Mouse (Mus musculus) liver, embryonic 11.5 days (tissue): Measurements from ENCODE around the gene Tmem102. TPM values are rescaled to one million over a fixed set of nuclear protein-coding genes. Genes with fewer than 3 reads are reported as not detected.

Experiments
- ATAC-seq: fragments of 200-750 bp; cut with Nextera tagmentation; replicated peaks from 2 replicates; pipeline ENCODE4 v1.8.0; 2017; ENCODE audit warnings: moderate number of reproducible peaks, mild to moderate bottlenecking, moderate TSS enrichment, moderate library complexity; ENCODE audit not compliant: low FRiP score
- DNase-seq: peaks from one replicate; pipeline ENCODE4 v3.0.0-alpha.2; 2017; ENCODE audit warnings: low spot score
- H3K27ac ChIP-seq: fragments of 300-500 bp; sonication (generic); 2 replicates; pipeline ENCODE4 v1.5.1; 2014; ENCODE audit warnings: mild to moderate bottlenecking, low read depth, low read length, control low read depth
- H3K27me3 ChIP-seq: fragments of 300-500 bp; sonication (generic); replicated peaks from 2 replicates; pipeline ENCODE4 v1.6.1; 2014; ENCODE audit warnings: low read length, mixed read lengths; ENCODE audit not compliant: control insufficient read depth, insufficient read depth
- H3K36me3 ChIP-seq: fragments of 300-500 bp; sonication (generic); 2 replicates; pipeline ENCODE4 v1.6.1; 2014; ENCODE audit warnings: mild to moderate bottlenecking, low read length, moderate library complexity, mixed read lengths; ENCODE audit not compliant: control insufficient read depth, insufficient read depth
- H3K4me1 ChIP-seq: fragments of 300-500 bp; sonication (generic); replicated peaks from 2 replicates; pipeline ENCODE4 v1.6.1; 2014; ENCODE audit warnings: low read length, mixed read lengths; ENCODE audit not compliant: control insufficient read depth, insufficient read depth
- H3K4me2 ChIP-seq: fragments of 300-500 bp; sonication (generic); 2 replicates; pipeline ENCODE4 v1.6.1; 2014; ENCODE audit warnings: mild to moderate bottlenecking, control low read depth, moderate library complexity
- H3K4me3 ChIP-seq: fragments of 300-500 bp; sonication (generic); 2 replicates; pipeline ENCODE4 v1.5.1; 2014; ENCODE audit warnings: low read depth, low read length, control low read depth
- H3K9ac ChIP-seq: fragments of 300-500 bp; sonication (generic); 2 replicates; pipeline ENCODE4 v1.6.1; 2014; ENCODE audit warnings: low read depth, low read length, control low read depth
- H3K9me3 ChIP-seq: fragments of 300-500 bp; sonication (generic); 2 replicates; pipeline ENCODE4 v1.6.1; 2016; ENCODE audit warnings: low read length, inconsistent platforms, mixed read lengths; ENCODE audit not compliant: control insufficient read depth
- WGBS: fragments of 180-500 bp; shearing (Covaris S2); extraction: QIAGEN DNeasy Blood & Tissue Kit; methylation state at CpG from one replicate; pipeline ENCODE4 v1.1.7; 2014; 5-methylcytosine and 5-hydroxymethylcytosine counted together
- polyA plus RNA-seq: library from polyadenylated mRNA; unstranded; fragments of >200 nt; fragmentation: Nextera tagmentation; extraction: Ambion mirVana; gene quantifications from 2 replicates; pipeline ENCODE4 v1.2.1, GENCODE M21; 2014

Tmem102 gene
- polyA plus RNA-seq, 1 experiment from 2014 or later: 1.2 TPM

DNA sequence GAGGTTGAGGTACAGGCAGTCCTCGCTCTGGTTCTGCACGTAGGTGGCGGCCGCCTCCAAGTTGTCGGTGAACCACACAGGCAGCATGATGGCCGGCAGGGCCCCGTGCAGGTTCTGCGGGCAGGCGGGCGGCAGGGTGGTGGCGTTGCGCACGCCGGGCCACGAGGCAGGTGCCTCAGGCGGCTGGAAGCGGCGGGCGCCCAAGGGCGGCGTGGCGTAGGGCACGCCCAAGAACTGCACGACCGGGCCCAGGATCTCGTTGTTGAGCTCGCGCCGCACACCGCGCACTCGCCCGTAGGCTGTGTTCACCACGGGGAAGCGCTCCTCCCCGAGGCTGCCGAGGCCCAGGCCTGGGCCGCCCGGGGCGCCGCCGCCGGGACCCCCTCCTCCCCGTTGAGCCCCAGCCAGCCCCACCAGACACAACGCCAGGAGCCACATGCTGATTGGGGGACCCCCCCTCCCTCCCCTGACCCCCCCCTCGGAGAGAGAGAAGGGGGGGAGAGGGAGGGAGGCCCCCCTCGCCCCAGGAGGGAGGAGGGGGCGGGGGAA is 28.7 kb upstream of the Tmem102 start:
- WGBS: 4% methylated on average over 43 of the region's 48 CpGs
- ATAC-seq (peak; percentile 13; the same call in 1 of the 2 replicates), DNase-seq (peak; percentile 62)
- no peaks in the 10 kb centered on the region for H3K9me3 ChIP-seq
- H3K4me1 ChIP-seq: peaks cover 35% of the 10 kb centered on the region
- H3K4me3 ChIP-seq: peak overlapping the region; percentile 53
- peak overlapping the region; percentile 74 for H3K9ac ChIP-seq
- no peak overlapping the region for H3K27ac ChIP-seq
- H3K36me3 ChIP-seq: no peaks in the 10 kb centered on the region; the same call in 1 of the 2 replicates
- peaks cover 40% of the 10 kb centered on the region for H3K27me3 ChIP-seq
- peak overlapping the region; percentile 81 for H3K4me2 ChIP-seq

DNA sequence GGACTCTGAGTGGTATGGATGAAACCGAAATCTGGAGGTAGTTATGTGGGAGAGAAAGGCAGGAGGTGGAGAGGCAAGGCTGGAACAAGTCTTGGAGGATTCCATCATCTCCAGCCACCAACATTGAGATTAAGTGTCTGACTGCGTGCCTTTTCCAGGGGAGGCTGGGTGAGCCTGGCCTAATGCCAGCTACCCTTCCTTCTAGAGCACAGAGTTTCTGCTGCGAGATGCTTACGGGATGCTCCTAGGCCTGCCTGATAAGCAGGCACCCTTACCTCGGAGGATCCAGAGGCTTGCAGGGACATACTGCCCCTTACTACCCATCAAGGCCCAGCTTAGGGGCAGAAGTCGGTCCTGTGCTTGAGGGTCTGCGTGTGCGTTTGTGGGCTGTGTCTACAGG is 28.1 kb upstream of the Tmem102 start:
- ATAC-seq (no peak), DNase-seq (no peak)
- Histone ChIP-seq H3K4me3 (peak overlapping the region; percentile 53), H3K4me2 (peak overlapping the region; percentile 81), H3K27me3 (peaks cover 40% of the 10 kb centered on the region), H3K4me1 (peaks cover 34% of the 10 kb centered on the region), H3K36me3 (no peaks in the 10 kb centered on the region; the same call in 1 of the 2 replicates), H3K9me3 (no peaks in the 10 kb centered on the region), H3K9ac (peak overlapping the region; percentile 74), H3K27ac (no peak overlapping the region)
- 49% methylated on average over 8 of the region's 8 CpGs for WGBS

DNA sequence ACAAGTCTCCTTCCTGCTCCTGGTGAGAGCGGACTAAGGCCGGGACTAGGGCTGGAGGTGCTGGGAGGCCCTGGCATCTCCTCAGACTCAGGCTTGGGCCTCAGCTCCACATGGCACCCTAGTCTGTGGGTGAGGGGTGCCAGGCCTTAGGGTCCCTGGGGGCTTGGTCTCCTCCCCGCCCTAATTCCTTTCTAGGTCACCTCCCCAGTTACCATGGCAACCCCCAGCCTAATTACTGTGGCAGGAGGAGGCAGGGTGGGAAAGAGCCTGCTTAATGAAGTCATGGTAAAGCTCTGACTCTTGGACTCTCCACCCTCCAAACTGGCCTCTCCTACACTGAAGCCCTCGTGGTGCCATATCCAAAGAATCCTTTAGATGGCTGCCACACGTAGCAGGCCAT is 23.4 kb upstream of the Tmem102 start:
- Histone ChIP-seq H3K4me2 (no peak overlapping the region), H3K9me3 (no peaks in the 10 kb centered on the region), H3K27ac (no peak overlapping the region), H3K4me3 (no peak overlapping the region), H3K36me3 (peaks cover 14% of the 10 kb centered on the region), H3K27me3 (peaks cover 8% of the 10 kb centered on the region), H3K9ac (no peak overlapping the region), H3K4me1 (peaks cover 4% of the 10 kb centered on the region)
- ATAC-seq: no peak
- whole genome bisulfite sequencing: 77% methylated on average over 5 of the region's 5 CpGs
- no peak for DNase-seq

DNA sequence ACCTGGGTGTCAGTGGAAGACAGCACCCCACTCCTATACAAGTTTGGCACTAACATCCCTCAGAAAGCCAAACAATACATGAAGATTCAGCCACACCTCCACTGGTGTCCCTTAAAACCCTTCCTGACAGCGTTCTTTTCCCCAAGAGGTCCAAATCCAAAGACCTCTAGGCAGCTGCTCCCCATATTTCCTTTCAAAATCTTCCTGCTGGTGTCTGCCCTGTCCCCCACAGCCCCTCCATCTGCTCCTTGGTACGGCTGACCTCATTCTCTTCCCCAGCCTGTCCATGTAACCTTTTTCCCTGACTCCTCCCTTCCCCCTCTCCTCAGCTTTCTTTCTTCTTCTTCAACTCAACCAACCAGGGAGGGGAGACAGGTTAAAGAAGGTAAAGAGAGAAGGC is 18.0 kb upstream of the Tmem102 start:
- no peak for DNase-seq
- no peak overlapping the region for H3K4me2 ChIP-seq
- H3K27ac ChIP-seq: no peak overlapping the region
- no peaks in the 10 kb centered on the region; the same call in 1 of the 2 replicates for H3K27me3 ChIP-seq
- H3K9me3 ChIP-seq: no peaks in the 10 kb centered on the region
- H3K36me3 ChIP-seq: peaks cover 14% of the 10 kb centered on the region
- no peak for ATAC-seq
- WGBS: 67% methylated on average over 2 of the region's 2 CpGs
- H3K9ac ChIP-seq: no peak overlapping the region
- H3K4me1 ChIP-seq: no peaks in the 10 kb centered on the region
- H3K4me3 ChIP-seq: no peak overlapping the region

DNA sequence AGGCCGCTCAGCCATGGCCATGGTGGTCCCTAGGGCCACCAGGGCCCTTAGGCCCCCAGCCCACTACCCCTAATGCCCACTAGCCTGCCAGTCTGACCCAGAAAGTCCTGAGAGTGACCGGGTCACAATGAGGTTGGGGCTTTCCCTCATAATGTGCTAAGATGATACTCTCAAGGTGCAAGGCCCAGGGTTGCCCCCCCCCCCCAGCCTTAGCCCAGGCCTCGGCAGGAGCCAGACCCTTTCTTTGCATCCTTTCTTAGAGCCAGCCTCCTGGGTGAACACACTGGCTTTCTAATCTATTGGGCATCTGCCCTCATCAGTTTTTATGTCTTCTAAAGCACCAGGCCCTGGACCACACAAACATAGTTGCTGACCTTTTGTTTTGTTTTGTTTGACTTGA is 16.7 kb upstream of the Tmem102 start, which contains the start of gene Spem1:
Gene Spem1 (minus strand): TSS at position 101 of the 400 bp plus-strand sequence.
- 79% methylated on average over 3 of the region's 3 CpGs for WGBS
- ATAC-seq (no peak), DNase-seq (no peak)
- Histone ChIP-seq H3K36me3 (peaks cover 6% of the 10 kb centered on the region; the same call in 1 of the 2 replicates), H3K27ac (no peak within 1 kb of the TSS), H3K4me3 (no peak within 1 kb of the TSS), H3K27me3 (no peaks in the 10 kb centered on the region; the same call in none of the 2 replicates), H3K9ac (no peak within 1 kb of the TSS), H3K4me1 (no peaks in the 10 kb centered on the region), H3K4me2 (no peak within 1 kb of the TSS), H3K9me3 (no peaks in the 10 kb centered on the region)

DNA sequence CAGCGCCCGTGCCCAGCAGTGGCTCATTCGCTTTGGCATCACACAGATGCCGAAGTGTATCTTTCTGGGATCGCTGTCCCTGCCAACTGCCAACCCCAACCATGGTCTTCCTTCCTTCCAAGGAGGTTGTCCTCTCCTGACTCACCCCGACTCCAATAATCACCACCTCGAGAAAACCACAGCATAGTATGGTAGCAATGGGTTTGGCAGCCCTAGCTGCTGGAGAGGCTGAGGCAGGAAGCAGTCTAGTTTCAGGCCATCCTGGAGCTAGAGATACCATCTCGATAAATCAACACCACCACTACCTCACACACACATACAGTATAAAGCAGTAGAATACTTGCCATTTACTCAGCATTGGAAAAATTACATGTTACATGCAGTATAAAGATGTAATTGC is 13.4 kb upstream of the Tmem102 start:
- 76% methylated on average over 8 of the region's 8 CpGs for WGBS
- H3K4me1 ChIP-seq: no peaks in the 10 kb centered on the region
- no peak overlapping the region for H3K27ac ChIP-seq
- peaks cover 3% of the 10 kb centered on the region for H3K27me3 ChIP-seq
- H3K36me3 ChIP-seq: no peaks in the 10 kb centered on the region
- no peak for ATAC-seq
- DNase-seq: no peak
- no peaks in the 10 kb centered on the region for H3K9me3 ChIP-seq
- H3K9ac ChIP-seq: no peak overlapping the region
- no peak overlapping the region for H3K4me2 ChIP-seq
- no peak overlapping the region for H3K4me3 ChIP-seq

DNA sequence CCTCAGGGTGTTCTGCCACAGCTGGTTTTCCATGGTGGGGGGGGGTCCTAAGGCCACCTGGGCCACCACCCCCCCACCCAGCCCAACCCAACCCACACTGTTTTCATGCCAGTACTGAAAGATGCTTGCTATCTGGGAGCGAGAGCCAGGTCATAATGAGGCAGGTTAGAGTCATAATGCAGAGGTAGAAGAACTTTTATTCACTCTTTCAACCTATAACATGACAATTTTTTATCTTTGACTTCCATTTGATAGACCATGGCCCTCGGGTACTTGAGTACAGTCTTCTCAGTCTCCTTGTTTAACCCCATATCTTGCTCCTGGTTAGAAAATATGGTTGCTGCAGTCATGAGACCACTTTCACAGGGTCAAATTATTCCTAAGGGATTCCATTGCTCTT is 12.9 kb upstream of the Tmem102 start, which contains the start of gene Spem2:
Gene Spem2 (minus strand): TSS at position 101 of the 400 bp plus-strand sequence.
- H3K4me2 ChIP-seq: no peak within 1 kb of the TSS
- no peaks in the 10 kb centered on the region for H3K36me3 ChIP-seq
- ATAC-seq: no peak
- H3K9me3 ChIP-seq: no peaks in the 10 kb centered on the region
- no peak within 1 kb of the TSS for H3K4me3 ChIP-seq
- no peak for DNase-seq
- no peaks in the 10 kb centered on the region for H3K4me1 ChIP-seq
- H3K27ac ChIP-seq: no peak within 1 kb of the TSS
- 72% methylated on average over 2 of the region's 2 CpGs for WGBS
- no peak within 1 kb of the TSS for H3K9ac ChIP-seq
- peaks cover 3% of the 10 kb centered on the region for H3K27me3 ChIP-seq

DNA sequence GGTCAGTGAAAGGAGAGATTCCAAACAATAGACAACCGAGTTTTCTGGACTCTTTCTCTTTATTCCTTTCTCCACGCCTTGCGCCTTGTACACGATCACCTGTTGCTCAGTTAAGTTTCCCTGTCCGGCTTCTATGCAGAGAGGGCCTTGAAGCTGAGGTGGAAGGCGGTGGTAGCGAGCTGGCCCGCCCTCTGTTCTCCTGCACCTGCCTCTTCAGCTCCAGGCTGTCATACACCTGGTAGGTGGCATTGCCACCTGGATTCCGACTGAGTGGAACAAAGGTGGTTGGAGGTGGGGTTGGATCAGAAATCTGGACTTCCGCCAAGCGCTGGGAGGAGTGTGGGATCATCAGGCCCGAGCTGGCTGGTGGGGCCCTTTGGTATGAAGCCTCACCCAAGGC is 11.1 kb upstream of the Tmem102 start:
- WGBS: 84% methylated on average over 12 of the region's 12 CpGs
- Histone ChIP-seq H3K27ac (no peak overlapping the region), H3K9me3 (no peaks in the 10 kb centered on the region), H3K4me3 (no peak overlapping the region), H3K9ac (no peak overlapping the region), H3K4me2 (no peak overlapping the region), H3K27me3 (peaks cover 3% of the 10 kb centered on the region), H3K36me3 (no peaks in the 10 kb centered on the region), H3K4me1 (no peaks in the 10 kb centered on the region)
- no peak for DNase-seq
- no peak for ATAC-seq

DNA sequence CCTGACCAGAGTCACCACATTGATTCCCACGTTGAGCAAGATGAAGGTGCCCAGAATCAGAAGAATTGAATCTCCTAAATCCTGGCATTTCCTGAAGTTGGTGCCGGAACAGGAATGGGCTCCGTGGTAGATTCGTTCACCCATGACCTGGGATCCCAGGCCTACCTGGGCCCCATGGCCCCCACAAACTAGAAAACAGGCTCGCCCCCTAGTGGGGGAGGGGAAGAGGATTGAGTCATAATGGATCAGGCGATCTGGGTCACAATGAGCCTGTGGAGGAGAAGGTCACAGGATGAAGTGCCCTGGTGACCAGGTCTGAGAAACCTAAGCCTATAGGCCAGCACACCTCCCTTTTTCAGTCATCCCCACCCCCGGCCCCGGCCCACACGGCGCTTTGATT is 9.7 kb upstream of the Tmem102 start, which contains the start of gene Gm39566:
Gene Gm39566 (minus strand): TSS at position 144 of the 400 bp plus-strand sequence.
- H3K4me3 ChIP-seq: no peak within 1 kb of the TSS
- H3K9me3 ChIP-seq: no peaks in the 10 kb centered on the region
- no peak within 1 kb of the TSS for H3K9ac ChIP-seq
- no peaks in the 10 kb centered on the region for H3K36me3 ChIP-seq
- peaks cover 3% of the 10 kb centered on the region for H3K27me3 ChIP-seq
- H3K4me1 ChIP-seq: no peaks in the 10 kb centered on the region
- DNase-seq (no peak), ATAC-seq (no peak)
- no peak within 1 kb of the TSS for H3K27ac ChIP-seq
- WGBS: 53% methylated on average over 10 of the region's 10 CpGs
- H3K4me2 ChIP-seq: no peak within 1 kb of the TSS
